Mouse (Mus musculus) erythroblast, embryonic 14.5 days (primary cell): ENCODE measurements around the gene Mgst1.

Experiments
- GATA1 ChIP-seq: IDR thresholded peaks from 2 replicates; pipeline ENCODE4 v1.6.1; 2012; ENCODE audit warnings: low read length, inconsistent platforms, mixed read lengths
- TAL1 ChIP-seq: IDR thresholded peaks from 3 replicates; pipeline ENCODE4 v1.6.1; 2012; ENCODE audit warnings: low read length, inconsistent platforms, mixed read lengths

- TF ChIP-seq TAL1 (no peak), GATA1 (no peak)
Observed at GRCm38 (mm10) chr6:138128392-138129335, 11.5 kb upstream of the Mgst1 start.
